Mouse (Mus musculus) kidney, postnatal 10 days (tissue): ENCODE data around the gene Nkx2-5.

Experiments used
- DNase-seq: peaks from one replicate; pipeline ENCODE4 v3.0.0; 2021; ENCODE audit warnings: mixed read lengths

Gene Nkx2-5

DNA sequence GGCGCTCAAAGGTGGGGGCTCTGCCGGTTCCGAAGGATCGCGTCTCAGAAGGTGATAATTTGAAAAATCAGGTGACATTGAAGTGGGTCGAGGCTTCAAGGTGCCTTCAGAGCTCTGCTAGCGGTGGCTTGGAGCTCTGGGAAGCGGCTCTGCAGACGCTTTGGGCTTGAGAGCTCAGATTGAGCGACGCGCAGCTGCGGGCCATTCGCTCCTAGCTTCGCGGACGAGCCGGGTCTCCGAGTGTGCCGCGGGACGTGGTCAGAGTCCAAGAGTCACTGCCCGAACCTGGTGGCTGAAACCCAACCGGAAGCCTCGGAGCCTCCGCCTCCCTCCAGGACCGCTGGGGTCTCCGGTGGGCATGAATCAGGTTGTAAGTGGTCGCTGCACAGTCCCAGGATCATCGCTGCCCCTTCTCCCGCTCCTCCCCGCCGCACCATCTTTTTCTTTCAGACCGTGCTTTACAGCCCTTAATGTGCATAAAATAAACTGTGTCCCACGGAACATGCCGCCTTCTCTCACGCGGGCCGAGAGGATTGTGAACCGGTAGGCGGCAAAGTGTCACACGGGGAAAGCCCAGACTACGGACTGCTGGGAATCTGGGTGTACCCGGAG is 5.0 kb upstream of the Nkx2-5 start:
- peak; percentile 34 for DNase-seq

DNA sequence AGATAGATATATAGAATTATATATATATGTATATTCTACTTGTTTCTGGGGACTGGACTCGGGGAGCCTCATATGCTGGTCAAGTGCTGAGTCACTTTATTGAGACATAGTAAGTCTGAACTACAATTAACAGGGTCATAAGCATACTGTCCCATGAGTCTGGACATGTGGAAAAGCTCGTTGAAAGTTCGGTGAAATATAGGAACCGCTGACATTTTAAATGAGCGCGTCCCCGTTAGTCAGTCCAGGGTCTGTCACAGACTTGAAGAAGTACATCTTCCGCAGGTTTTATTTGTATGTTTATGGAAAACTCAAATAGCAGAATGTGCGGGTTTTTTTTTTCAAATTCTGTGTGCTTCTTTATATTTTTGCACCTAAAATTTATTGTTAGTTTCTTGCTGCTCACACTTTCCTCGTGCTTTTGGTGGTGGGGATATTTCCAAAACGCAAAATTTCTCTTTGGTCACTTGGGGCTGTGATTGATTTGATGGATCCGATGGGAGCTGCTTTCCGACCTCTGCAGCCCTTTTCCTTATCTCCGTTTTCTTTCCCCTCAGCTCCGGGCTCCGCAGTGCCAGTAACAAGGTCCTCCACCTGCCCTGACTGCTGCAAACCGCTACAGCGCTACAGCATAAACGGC is 4.4 kb upstream of the Nkx2-5 start:
- DNase-seq, result no peak

DNA sequence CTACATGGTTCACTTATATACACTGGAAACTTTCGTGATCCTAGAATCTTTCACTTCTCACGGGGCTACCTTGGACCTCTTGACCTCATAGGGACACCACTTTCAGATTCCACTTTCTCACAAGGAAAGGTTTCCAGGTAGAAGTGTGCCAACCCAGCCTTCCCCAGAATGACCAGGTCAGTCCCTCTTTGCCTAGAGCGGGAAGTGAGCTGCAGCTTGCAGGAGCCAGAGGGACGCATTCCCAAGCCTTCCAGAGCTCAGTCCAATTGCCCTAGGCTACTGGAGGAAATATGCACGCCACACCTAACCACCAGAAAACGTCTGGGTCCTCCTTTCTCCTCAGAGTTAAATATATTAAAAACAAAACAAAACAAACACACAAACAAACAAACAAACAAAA is 3.4 kb upstream of the Nkx2-5 start:
- DNase-seq, result no peak

- DNase-seq, result no peak
These were observed 3.0 kb upstream of the Nkx2-5 start for GRCm38 (mm10) chr17:26847801-26848200.

- no peak for DNase-seq
These were observed 1.6 kb upstream of the Nkx2-5 start for GRCm38 (mm10) chr17:26846411-26846810.

- no peak for DNase-seq
These were observed 591 bp upstream of the Nkx2-5 start for GRCm38 (mm10) chr17:26845149-26846050.

DNA sequence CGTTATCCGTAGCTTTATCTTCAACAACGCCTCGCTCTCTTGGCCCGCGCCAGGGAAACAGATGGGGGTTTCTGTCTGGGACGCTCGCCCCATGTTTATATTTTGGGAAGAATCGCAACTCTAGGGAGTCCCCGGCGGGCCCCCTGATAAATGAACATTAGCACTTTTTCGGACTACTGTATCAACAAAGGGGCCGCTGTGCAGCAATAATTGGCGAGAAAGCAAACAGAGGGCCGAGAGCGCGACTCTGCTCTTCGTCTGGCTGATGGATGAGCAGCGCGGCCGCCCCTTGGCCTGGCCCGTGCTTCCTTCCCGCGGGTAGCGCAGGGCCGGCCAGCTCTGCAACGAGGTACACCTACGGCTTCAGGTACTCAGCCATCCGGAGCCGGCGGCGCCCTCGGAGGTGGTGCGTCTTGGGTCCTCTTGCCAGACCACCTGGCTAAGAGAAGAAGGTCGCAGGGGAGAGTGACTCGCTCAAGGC is 398 bp downstream of the Nkx2-5 start:
- DNase-seq, result peak; percentile 23

DNA sequence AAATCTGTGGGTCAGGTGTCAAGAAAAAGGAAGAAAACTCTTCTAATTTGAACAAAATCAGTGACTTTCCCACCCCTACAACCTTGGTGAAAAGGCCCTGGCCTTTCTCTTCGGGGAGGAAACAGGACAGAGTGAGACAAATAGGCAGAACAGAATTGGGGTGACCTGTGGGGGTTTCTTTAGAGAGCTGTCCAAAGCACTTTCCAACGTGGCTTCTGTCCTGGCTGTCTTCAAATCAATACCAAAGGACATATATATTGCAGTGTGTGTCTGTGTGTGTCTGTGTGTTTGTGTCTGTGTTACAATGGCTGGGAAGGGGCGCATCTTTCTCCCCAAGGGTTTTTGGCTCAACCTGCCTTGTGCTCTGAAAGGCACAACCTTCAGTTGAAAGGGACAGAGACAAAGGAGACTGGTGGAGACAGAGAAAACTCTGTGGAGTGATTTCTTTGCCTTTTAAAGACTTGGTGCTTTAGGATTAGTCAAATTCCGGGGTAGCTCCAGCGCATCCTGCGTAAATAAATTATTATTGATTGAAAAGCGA is 1.0 kb downstream of the Nkx2-5 start:
- DNase-seq, result no peak

DNA sequence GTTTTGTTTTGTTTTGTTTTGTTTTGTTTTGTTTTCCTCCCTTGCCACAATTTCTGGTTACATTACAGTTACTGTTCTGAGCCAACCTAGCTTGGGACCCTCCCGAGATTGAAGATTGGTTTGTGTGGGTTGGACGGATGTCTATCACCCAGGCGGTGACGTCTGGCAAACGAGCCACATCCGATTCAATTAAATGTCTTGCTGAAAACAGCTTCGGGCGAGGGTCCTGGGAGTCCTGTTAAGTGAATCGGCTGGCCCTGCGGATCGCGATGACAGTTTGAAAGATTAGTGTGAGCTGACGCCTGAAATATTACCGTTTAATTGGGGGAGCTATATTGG is 1.6 kb downstream of the Nkx2-5 start:
- DNase-seq, result no peak

DNA sequence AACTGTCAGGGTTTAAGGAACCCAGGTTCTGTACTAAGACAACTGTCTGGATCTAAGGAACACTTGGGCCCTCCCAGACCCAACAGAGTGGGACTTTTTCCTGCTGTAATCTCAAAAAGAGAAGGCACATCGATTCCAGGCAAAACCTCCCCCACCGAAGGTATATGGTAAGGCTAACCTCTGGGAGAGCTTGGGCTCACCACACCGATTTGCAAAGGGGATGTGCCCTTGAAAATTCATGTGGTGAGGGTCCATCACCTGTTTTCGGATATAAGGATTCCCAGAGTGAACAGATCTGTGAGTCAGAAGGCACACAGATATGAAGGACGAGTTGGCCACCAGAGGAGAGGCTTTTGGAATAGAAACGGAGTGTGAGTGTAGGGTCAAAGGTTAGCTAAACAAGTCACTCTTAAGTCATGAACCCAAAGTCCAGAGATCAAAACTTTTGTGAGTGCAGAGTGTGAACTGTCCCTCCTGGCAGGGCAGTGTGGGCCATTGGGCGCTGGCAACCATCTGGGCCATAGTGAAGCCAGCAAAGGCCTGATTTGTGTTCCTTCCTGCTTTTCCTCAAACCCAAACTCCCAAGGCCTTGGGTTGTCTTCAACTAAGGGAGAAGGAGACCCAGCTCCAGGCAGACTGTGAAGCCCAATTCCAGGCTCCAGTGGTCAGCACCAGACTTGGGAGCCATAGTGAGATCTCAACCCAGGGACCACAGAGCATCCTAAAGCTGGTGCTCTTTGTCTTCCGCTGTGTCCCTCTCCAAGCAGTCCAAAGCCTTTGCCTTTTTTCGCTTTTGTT is 2.2 kb downstream of the Nkx2-5 start:
- no peak for DNase-seq

DNA sequence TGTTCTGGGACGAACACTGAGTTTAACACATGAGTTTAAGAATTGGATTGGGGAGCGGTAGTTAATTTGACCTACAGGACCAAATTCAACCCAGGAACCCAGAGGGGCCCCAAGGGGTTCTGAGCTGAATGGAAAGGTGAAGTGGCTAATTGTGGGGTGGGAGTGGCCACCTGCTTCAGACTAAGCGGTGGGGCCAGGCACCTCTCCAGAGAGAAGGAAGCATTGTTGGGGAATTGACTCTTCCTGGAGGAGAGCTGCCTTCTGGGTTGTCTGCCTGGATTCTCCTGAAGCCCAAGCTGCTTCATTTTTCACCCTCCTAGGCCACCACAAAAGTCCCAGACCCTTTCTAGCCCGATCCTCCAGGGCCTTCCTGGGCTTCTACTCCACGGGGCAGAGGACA is 2.8 kb downstream of the Nkx2-5 start:
- no peak for DNase-seq

- no peak for DNase-seq
These were observed 3.7 kb downstream of the Nkx2-5 start for GRCm38 (mm10) chr17:26840922-26841731.

GRCm38 (mm10) chr17:26840439-26840780 is 4.4 kb downstream of the Nkx2-5 start:
- no peak for DNase-seq

DNA sequence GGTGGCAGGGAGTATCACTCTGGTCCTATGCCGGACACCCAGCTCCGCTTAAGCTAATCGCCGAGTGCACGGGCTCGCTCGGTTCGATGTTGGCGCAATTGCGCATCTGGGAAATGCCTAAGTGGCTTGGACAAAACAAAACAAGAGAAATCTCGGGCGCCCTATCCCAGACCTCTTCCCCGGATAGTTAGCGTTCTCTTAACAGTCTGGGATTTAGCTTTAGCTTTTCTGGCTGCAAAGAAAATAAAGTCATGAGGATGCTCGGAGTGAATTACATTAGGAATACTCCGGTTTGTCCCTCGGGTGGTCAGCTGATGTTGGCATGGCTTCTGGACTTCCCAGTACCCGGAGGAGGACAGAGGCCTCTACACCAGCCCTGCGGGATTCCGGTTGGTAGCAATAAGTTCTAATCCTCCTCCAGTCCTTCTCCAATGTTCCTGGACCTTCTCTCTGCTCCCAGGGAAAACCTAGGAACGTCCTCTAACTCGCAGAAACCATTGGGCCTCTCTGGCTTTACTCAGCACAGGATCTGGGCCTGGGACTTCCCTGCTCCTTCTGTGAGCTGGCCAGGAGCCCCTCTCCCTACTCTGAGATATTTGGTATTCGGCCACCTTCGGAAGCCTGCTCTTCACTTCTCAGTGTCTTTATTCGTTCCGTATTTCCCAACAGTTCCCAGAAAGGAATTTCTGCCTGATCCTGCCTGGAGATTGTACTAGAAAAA is 4.9 kb downstream of the Nkx2-5 start:
- DNase-seq, result no peak

GRCm38 (mm10) chr17:26838911-26839717 is 5.7 kb downstream of the Nkx2-5 start:
- DNase-seq, result no peak

DNA sequence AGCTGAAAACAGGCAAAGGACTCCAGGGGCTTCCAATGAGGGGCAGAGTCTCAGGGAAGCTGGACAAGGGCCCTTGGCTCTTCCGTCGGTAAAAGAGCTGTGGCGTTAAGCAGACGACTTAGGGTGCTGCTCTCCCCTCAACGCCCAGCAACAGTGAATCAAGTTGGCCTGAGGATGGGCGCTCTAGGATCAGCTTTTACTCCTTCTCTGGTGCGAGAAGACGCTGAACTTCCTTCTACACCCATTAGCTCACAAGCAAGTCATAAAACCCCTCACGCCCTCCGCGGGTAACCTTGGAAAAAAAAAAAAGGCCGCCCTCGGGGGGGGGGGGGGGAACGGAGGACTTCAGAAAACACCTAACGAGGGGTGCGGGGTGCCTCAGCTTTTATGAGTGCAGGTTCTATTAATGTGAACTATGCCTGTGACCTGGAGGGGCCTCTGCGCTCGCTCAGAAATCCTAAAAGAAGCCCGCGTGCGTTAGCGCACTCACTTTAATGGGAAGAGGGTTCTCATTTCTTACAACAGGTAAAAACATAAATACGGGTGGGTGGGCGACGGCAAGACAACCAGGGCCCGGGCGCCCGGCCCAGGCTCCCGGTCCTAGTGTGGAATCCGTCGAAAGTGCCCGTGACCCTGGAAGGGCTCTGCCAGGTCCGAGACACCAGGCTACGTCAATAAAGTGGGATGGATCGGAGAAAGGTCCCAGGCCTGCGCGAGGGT is 6.5 kb downstream of the Nkx2-5 start:
- DNase-seq, result no peak

DNA sequence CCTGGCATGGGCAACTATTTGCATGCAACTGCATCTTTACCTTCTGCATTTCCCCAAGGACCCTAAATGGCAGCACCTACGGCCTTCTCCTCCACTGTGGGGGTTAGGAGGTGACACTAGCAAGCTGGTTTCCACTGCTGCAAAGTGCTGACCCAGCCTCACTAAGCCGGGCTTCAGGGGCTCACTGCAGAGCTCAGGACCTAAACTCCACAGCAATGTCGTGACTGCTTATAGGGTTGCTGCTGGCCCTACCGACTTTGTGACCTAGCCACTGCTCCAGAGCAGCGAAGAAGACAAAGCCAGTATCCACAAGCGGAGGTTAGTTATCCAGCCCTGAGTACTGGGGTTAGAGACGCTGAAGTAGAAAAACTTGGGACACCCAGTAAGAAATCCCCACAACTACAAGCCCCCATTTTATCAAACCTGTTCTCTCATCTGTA is 7.2 kb downstream of the Nkx2-5 start:
- no peak for DNase-seq

DNA sequence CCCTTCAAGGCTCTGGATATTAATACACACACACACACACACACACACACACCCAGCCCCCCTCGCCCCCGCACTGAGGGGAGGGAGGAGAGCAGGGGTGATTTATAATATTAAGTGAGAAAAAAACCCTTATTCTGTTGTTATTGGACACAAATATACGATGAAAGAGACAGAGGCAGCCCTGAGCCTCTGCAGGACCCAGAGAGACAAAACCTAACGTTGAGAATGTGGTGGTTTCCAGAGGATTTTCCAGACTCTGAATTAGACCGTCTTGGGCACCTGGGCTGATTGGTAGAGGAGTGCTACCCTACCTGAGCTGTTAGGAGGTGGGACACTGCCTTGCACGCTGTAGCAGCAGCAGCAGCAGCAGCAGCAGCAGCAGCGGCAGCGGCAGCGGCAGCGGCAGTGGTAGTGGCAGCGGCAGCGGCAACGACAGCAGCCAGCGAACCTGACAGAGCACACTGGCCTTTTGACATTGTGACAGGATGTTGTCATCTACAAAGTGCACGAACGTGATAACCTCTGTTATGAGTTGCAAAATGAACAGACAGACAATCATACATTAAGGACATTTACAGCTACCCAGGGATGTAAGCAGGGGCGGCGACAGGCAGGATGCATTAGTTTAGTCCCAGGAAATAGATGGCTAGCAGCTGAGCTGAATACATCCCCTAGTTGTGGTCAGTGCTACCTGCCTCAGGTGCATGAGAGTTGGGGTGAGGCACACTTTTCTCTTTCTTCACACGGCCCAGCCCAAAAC is 7.8 kb downstream of the Nkx2-5 start:
- DNase-seq, result no peak

- no peak for DNase-seq
These were observed 8.4 kb downstream of the Nkx2-5 start for GRCm38 (mm10) chr17:26836377-26836776.
